Mouse (Mus musculus) liver, embryonic 14.5 days (tissue): Measurements from ENCODE around the gene Als2cl.

Source experiments
- CTCF ChIP-seq: IDR thresholded peaks from 2 replicates; pipeline ENCODE4 v1.5.1; 2016; ENCODE audit warnings: antibody characterized with exemption, low read depth, control low read depth
- EP300 ChIP-seq: IDR thresholded peaks from 2 replicates; pipeline ENCODE4 v1.6.1; 2016; ENCODE audit warnings: antibody characterized with exemption, low read depth

DNA sequence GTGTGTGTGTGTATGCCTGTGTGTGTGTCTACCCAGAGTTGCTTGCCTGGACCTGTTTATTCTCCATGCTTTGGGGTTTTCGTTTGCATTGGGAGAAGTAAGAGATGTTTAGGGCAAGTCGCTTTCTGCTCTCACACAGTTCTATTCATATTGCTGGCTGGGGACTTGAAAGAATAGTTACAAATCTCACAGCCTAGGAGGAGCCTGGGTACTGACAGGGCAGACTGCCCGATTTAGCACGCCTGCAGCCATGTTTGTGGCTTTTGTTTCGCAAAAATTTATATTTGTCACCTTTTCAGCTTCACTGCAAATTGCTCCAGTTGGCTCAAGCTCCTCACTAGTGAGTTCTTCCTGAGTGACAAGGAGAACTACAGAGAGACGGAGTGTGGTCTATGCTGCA, 51.9 kb downstream of the Als2cl start:
- no peak for TF ChIP-seq CTCF
- no peak for TF ChIP-seq EP300
